17 mouse cellular contexts compared by ENCODE assay signal in genomic region chr6:51318341-51318740, GRCm38 (mm10).
"Had no signal": no experiment of that assay in that cellular context is flagged by ENCODE, and none has a peak within 500 bp of the region (broad histone marks: within the 10 kb centered on the region; RNA-seq: fewer than 3 reads in every experiment).

No protein-coding gene starts in this region.

- H3K27me3 ChIP-seq: kidney, embryonic 15.5 days; liver, embryonic 13.5 days; lung, embryonic 15.5 days; stomach, embryonic 15.5 days had no signal

- H3K27ac ChIP-seq: kidney, embryonic 15.5 days; left cerebral cortex, adult 2 months; liver, embryonic 13.5 days; lung, embryonic 15.5 days; stomach, embryonic 15.5 days had no signal

- H3K4me3 ChIP-seq: kidney, embryonic 15.5 days; left cerebral cortex, adult 2 months; liver, embryonic 13.5 days; lung, embryonic 15.5 days; stomach, embryonic 15.5 days had no signal

- DNase-seq: kidney, adult 11 months; kidney, adult 8-10 months; kidney, postnatal 10 days; kidney, postnatal 36 days; layer of hippocampus, postnatal 36 days; liver, embryonic 13.5 days; lung, postnatal 4 days; midbrain, embryonic 14.5 days; retina, postnatal 1 day; right cerebral cortex, postnatal 25 days; spleen, adult 18-20 months; thymus, postnatal 25 days had no signal

- H3K36me3 ChIP-seq: kidney, embryonic 15.5 days; liver, embryonic 13.5 days; lung, embryonic 15.5 days; stomach, embryonic 15.5 days had no signal

- H3K9ac ChIP-seq: kidney, embryonic 15.5 days; liver, embryonic 13.5 days; lung, embryonic 15.5 days; stomach, embryonic 15.5 days had no signal

- H3K4me1 ChIP-seq: liver, embryonic 13.5 days had no signal

- H3K9me3 ChIP-seq: kidney, embryonic 15.5 days; liver, embryonic 13.5 days; lung, embryonic 15.5 days; stomach, embryonic 15.5 days had no signal

- H3K4me2 ChIP-seq: kidney, embryonic 15.5 days; liver, embryonic 13.5 days; lung, embryonic 15.5 days; midbrain, embryonic 11.5 days; stomach, embryonic 15.5 days had no signal
